Mouse (Mus musculus) heart, embryonic 11.5 days (tissue): Measurements from ENCODE around the gene Tbc1d10c. TPM values are rescaled to one million over a fixed set of nuclear protein-coding genes. Genes with fewer than 3 reads are reported as not detected.

Experiments used
- ATAC-seq: fragments of 200-750 bp; cut with Nextera tagmentation; replicated peaks from 2 replicates; pipeline ENCODE4 v1.8.0; 2017; ENCODE audit warnings: moderate library complexity; ENCODE audit not compliant: insufficient number of reproducible peaks, low FRiP score, low TSS enrichment
- H3K27ac ChIP-seq: fragments of 300-500 bp; sonication (generic); 2 replicates; pipeline ENCODE4 v1.5.1; 2014; ENCODE audit warnings: mild to moderate bottlenecking, low read depth, low read length
- H3K27me3 ChIP-seq: fragments of 300-500 bp; sonication (generic); 2 replicates; pipeline ENCODE4 v1.6.1; 2014; ENCODE audit warnings: mild to moderate bottlenecking, low read length, mixed read lengths; ENCODE audit not compliant: control insufficient read depth, insufficient read depth
- H3K36me3 ChIP-seq: fragments of 300-500 bp; sonication (generic); 2 replicates; pipeline ENCODE4 v1.6.1; 2014; ENCODE audit warnings: mild to moderate bottlenecking, low read length, moderate library complexity, mixed read lengths; ENCODE audit not compliant: control insufficient read depth, insufficient read depth
- H3K4me1 ChIP-seq: fragments of 300-500 bp; sonication (generic); 2 replicates; pipeline ENCODE4 v1.6.1; 2014; ENCODE audit warnings: low read length; ENCODE audit not compliant: control insufficient read depth, insufficient read depth
- H3K4me2 ChIP-seq: fragments of 300-500 bp; sonication (generic); 2 replicates; pipeline ENCODE4 v1.6.1; 2014; ENCODE audit warnings: mild to moderate bottlenecking, moderate library complexity
- H3K4me3 ChIP-seq: fragments of 300-500 bp; sonication (generic); 2 replicates; pipeline ENCODE4 v1.5.1; 2014; ENCODE audit warnings: low read depth, low read length
- H3K9ac ChIP-seq: fragments of 300-500 bp; sonication (generic); 2 replicates; pipeline ENCODE4 v1.6.1; 2014; ENCODE audit warnings: mild to moderate bottlenecking, low read depth, low read length, moderate library complexity
- H3K9me3 ChIP-seq: fragments of 300-500 bp; sonication (generic); replicated peaks from 2 replicates; pipeline ENCODE4 v1.6.1; 2016; ENCODE audit warnings: low read length; ENCODE audit not compliant: control insufficient read depth
- WGBS: fragments of 180-500 bp; shearing (Covaris S2); extraction: QIAGEN DNeasy Blood & Tissue Kit; methylation state at CpG from one replicate; pipeline ENCODE4 v1.1.7; 2014; ENCODE audit not compliant: insufficient replicate concordance; 5-methylcytosine and 5-hydroxymethylcytosine counted together
- polyA plus RNA-seq: library from polyadenylated mRNA; unstranded; fragments of >200 nt; fragmentation: Nextera tagmentation; extraction: Ambion mirVana; gene quantifications from 2 replicates; pipeline ENCODE4 v1.2.1, GENCODE M21; 2014

Tbc1d10c gene
- polyA plus RNA-seq, 1 experiment from 2014 or later, result 1.0 TPM

DNA sequence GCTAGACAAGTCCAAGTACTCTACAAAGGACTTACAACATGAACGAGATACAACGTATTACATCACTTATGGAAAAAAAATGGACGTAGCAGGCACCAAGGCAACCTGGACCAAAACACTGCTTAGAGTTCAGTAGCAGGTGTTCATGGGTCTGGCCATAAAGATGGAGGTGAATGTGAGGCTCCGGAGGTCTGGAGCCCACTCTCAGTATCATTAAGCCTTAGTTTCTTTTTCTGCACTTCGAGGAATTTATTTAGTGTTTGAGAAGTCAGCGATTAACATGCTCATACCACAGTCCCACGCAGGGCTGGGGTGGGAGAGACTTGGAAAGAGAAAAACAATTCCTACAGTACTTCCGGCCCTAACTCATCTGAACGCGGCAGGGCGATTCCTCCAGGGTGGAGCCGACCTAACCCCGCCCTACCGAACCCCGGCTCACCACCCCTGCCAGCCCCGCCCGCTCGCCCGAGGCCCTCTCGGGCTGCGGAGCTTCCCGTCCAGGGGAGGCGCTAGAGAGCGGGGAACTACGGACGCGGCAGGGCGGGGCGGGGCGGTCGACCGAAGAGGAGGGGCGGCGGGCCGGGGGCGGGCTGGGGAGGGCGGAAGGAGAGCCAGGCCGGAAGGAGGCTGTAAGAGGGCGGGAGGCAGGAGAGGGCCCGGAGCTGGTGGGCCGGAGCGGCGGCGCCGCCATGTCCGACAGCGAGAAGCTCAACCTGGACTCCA is 605 bp upstream of the Tbc1d10c start, which contains the start of gene Ppp1ca:
Gene Ppp1ca (plus strand): TSS at position 538 of the 723 bp plus-strand sequence.
- Histone ChIP-seq H3K4me2 (peak within 1 kb of the TSS; percentile 89), H3K9me3 (no peaks in the 10 kb centered on the region), H3K27me3 (no peaks in the 10 kb centered on the region), H3K4me1 (peaks cover 30% of the 10 kb centered on the region), H3K9ac (peak within 1 kb of the TSS; percentile 93), H3K27ac (peak within 1 kb of the TSS; percentile 87), H3K36me3 (peaks cover 17% of the 10 kb centered on the region), H3K4me3 (peak within 1 kb of the TSS; percentile 61)
- WGBS, result 6% methylated on average over 42 of the region's 47 CpGs
- peak; percentile 92 for ATAC-seq

GRCm38 (mm10) chr19:4189051-4189620 is 1.9 kb downstream of the Tbc1d10c start:
- 83% methylated on average over 12 of the region's 12 CpGs for WGBS
- H3K9ac ChIP-seq, result no peak overlapping the region
- peaks cover 6% of the 10 kb centered on the region; the same call in 1 of the 2 replicates for H3K36me3 ChIP-seq
- no peak overlapping the region for H3K4me2 ChIP-seq
- H3K27ac ChIP-seq, result no peak overlapping the region
- no peak for ATAC-seq
- H3K4me1 ChIP-seq, result peaks cover 32% of the 10 kb centered on the region
- no peaks in the 10 kb centered on the region for H3K9me3 ChIP-seq
- H3K4me3 ChIP-seq, result no peak overlapping the region
- H3K27me3 ChIP-seq, result 0 out of 2 replicates have a peak, but pooled peaks cover 3% of the 10 kb centered on the region

DNA sequence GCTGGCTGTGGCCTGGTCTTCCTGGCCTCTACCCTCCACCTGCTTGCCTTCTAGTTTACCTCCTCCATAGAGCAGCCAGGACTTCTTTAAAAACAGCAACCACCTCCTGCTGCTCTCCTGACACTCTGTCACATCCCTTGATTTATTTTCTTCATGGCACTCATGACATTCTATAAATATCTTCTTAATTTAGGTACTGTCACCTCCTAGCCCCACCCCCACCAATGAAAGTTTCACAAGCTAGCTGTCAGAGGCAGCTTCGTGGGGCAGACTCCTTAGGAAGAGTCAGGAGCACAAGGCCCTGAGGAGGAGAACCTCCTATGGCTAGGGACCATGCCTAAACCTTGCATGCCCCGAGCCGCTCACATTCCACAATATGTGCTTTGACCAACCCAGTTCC is 3.8 kb downstream of the Tbc1d10c start:
- H3K4me3 ChIP-seq, result no peak overlapping the region
- 65% methylated on average over 3 of the region's 3 CpGs for WGBS
- H3K9ac ChIP-seq, result 0 out of 2 replicates have a peak overlapping the region, but pooled peaks have one; percentile 34
- H3K4me2 ChIP-seq, result no peak overlapping the region
- H3K9me3 ChIP-seq, result no peaks in the 10 kb centered on the region
- ATAC-seq, result no peak
- peaks cover 18% of the 10 kb centered on the region for H3K4me1 ChIP-seq
- no peak overlapping the region for H3K27ac ChIP-seq
- H3K36me3 ChIP-seq, result no peaks in the 10 kb centered on the region
- H3K27me3 ChIP-seq, result 0 out of 2 replicates have a peak, but pooled peaks cover 3% of the 10 kb centered on the region

- Histone ChIP-seq H3K4me2 (no peak overlapping the region; the same call in 1 of the 2 replicates), H3K9me3 (no peaks in the 10 kb centered on the region), H3K4me3 (no peak overlapping the region), H3K9ac (no peak overlapping the region), H3K27ac (0 out of 2 replicates have a peak overlapping the region, but pooled peaks have one; percentile 15), H3K36me3 (no peaks in the 10 kb centered on the region), H3K27me3 (0 out of 2 replicates have a peak, but pooled peaks cover 3% of the 10 kb centered on the region), H3K4me1 (peaks cover 9% of the 10 kb centered on the region)
- 52% methylated on average over 15 of the region's 15 CpGs for WGBS
- no peak for ATAC-seq
Measured at GRCm38 (mm10) chr19:4184976-4185975, 5.8 kb downstream of the Tbc1d10c start.

- Histone ChIP-seq H3K9me3 (no peaks in the 10 kb centered on the region), H3K4me2 (no peak overlapping the region), H3K4me1 (peaks cover 9% of the 10 kb centered on the region), H3K9ac (no peak overlapping the region), H3K27me3 (0 out of 2 replicates have a peak, but pooled peaks cover 3% of the 10 kb centered on the region), H3K4me3 (no peak overlapping the region), H3K36me3 (no peaks in the 10 kb centered on the region), H3K27ac (no peak overlapping the region)
- ATAC-seq, result no peak
- 82% methylated on average over 2 of the region's 2 CpGs for WGBS
Measured at GRCm38 (mm10) chr19:4183689-4184088, 7.4 kb downstream of the Tbc1d10c start.

DNA sequence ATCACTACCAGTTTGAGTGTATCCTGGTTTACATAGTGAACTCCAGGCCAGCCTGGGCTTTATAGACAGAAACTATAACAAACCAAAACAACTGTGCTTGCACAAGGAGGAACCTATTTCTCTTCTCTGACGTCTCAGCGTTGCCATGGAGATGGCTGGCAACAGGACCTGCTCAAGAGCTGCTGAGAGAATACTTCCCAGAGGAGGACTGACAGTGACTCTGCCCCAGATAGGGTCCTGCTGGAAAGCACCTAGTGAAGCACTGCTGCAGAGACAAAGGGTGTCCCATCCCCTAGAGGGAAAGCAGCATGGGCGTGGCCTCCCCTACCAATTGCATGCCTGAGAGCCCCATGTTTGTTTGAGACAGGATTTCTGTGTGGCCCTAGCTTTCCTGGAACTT is 9.2 kb downstream of the Tbc1d10c start:
- no peak overlapping the region for H3K27ac ChIP-seq
- H3K9me3 ChIP-seq, result no peaks in the 10 kb centered on the region
- H3K36me3 ChIP-seq, result no peaks in the 10 kb centered on the region
- H3K4me1 ChIP-seq, result peaks cover 9% of the 10 kb centered on the region
- 0 out of 2 replicates have a peak, but pooled peaks cover 3% of the 10 kb centered on the region for H3K27me3 ChIP-seq
- no peak for ATAC-seq
- 50% methylated on average over 3 of the region's 3 CpGs for WGBS
- H3K9ac ChIP-seq, result no peak overlapping the region
- H3K4me2 ChIP-seq, result no peak overlapping the region
- no peak overlapping the region for H3K4me3 ChIP-seq

GRCm38 (mm10) chr19:4180411-4180810 is 10.7 kb downstream of the Tbc1d10c start:
- peaks cover 13% of the 10 kb centered on the region for H3K4me1 ChIP-seq
- no peaks in the 10 kb centered on the region for H3K9me3 ChIP-seq
- no peak overlapping the region for H3K4me2 ChIP-seq
- H3K27me3 ChIP-seq, result 0 out of 2 replicates have a peak, but pooled peaks cover 3% of the 10 kb centered on the region
- no peak overlapping the region for H3K4me3 ChIP-seq
- 74% methylated on average over 7 of the region's 7 CpGs for WGBS
- H3K9ac ChIP-seq, result no peak overlapping the region
- H3K36me3 ChIP-seq, result no peaks in the 10 kb centered on the region
- H3K27ac ChIP-seq, result no peak overlapping the region
- no peak for ATAC-seq

- Histone ChIP-seq H3K4me2 (peak within 1 kb of the TSS; percentile 64), H3K27me3 (no peaks in the 10 kb centered on the region), H3K4me3 (peak within 1 kb of the TSS; percentile 24), H3K36me3 (no peaks in the 10 kb centered on the region), H3K27ac (no peak within 1 kb of the TSS), H3K9me3 (no peaks in the 10 kb centered on the region), H3K9ac (peak within 1 kb of the TSS; percentile 61), H3K4me1 (peaks cover 21% of the 10 kb centered on the region)
- 3% methylated on average over 11 of the region's 11 CpGs for WGBS
- peak; percentile 47 for ATAC-seq
Measured at GRCm38 (mm10) chr19:4175368-4175947, 15.6 kb downstream of the Tbc1d10c start, which contains the start of gene Carns1. TSS of gene Carns1 (minus strand) at chr19:4175479.
